Mouse (Mus musculus) thymus, adult 18-20 months (tissue): ENCODE data around the gene 1700020L24Rik.

ENCODE experiments used
- DNase-seq, 2 experiments: peaks; one replicate each; pipeline ENCODE4 v3.0.0; 2022; ENCODE audit warnings: mixed read lengths in 2 of 2

1700020L24Rik gene

DNA sequence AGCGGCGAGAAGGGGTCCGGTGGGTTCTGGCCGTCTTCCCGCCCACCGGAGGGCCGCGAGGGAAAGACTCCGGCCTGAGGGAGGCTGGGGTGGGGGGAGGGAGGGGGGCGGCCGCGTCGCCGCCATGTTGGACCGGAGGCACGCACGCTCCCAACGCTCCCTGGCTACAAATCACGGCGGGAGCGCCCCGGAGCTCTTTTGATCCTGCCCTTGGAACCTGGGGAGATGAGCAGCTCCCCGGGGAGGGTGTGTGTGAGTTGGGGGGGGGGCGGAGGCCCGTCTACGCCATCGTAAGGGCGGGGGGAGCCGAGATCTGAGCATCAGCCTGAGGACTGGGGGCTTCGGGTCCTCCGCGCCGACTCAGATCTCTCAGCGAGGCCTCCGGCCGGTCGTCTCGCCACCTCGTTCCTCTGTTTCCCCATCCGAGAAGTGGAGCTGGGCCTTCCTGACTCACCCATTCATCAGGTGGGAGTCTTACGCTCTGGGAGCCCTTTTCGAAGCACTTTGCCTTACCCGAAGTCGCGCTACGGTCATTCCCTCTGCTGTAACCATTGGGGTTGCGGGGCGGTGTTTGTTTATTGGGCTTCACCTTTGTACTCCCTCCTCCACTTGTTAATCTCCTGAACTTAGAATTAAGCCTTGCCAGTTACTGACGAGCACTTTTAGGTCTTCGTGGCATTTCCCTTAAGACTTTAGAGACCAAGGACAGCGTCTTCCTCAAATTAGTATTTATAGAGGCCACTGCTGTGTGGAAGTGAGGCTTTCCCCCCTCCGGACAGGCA lies 35.9 kb downstream of the 1700020L24Rik start:
- no peak for DNase-seq
